Mouse (Mus musculus): Measurements from ENCODE around the gene Pcbd2.

- TF ChIP-seq ZC3H11A (IDR thresholded peaks at IDR 0.05; ENCODE audit: borderline replicate concordance, low read depth, low read length) (no peak), CHD2 (IDR thresholded peaks at IDR 0.05; ENCODE audit: low read depth, low read length) (no peak), MAFK (IDR thresholded peaks at IDR 0.05; ENCODE audit: insufficient read depth, low read depth, low read length) (no peak), ZNF384 (IDR thresholded peaks at IDR 0.05; ENCODE audit: low read depth, low read length) (no peak)
Measured at GRCm38 (mm10) chr13:55775056-55775455, 47.9 kb downstream of the Pcbd2 start.

Data from ES-E14 (cell line).